Mouse (Mus musculus) heart, embryonic 15.5 days (tissue): ENCODE data around the gene Dhdh. TPM values are rescaled to one million over a fixed set of nuclear protein-coding genes. Genes with fewer than 3 reads are reported as not detected.
A peak's percentile ranks its signal among the peaks of the same experiment; 100 is the strongest.
"Not testable (repeated sequence)": the region's sequence is repeated elsewhere in the genome, so short reads cannot be mapped to it uniquely, and the experiment has no call there.

ENCODE experiments used
- ATAC-seq: fragments of 200-750 bp; cut with Nextera tagmentation; replicated peaks from 2 replicates; pipeline ENCODE4 v1.8.0; 2017; ENCODE audit warnings: low read depth, moderate TSS enrichment; ENCODE audit not compliant: insufficient number of reproducible peaks, insufficient read depth, low FRiP score
- H3K27ac ChIP-seq: fragments of 300-500 bp; sonication (generic); 2 replicates; pipeline ENCODE4 v1.5.1; 2015; ENCODE audit warnings: mild to moderate bottlenecking, inconsistent platforms
- H3K27me3 ChIP-seq: fragments of 300-500 bp; sonication (generic); 2 replicates; pipeline ENCODE4 v1.6.1; 2015; ENCODE audit warnings: inconsistent platforms
- H3K36me3 ChIP-seq: fragments of 300-500 bp; sonication (generic); 2 replicates; pipeline ENCODE4 v1.6.1; 2015; ENCODE audit warnings: mild to moderate bottlenecking, inconsistent platforms
- H3K4me1 ChIP-seq: fragments of 300-500 bp; sonication (generic); replicated peaks from 2 replicates; pipeline ENCODE4 v1.6.1; 2015; ENCODE audit warnings: inconsistent platforms
- H3K4me2 ChIP-seq: fragments of 300-500 bp; sonication (generic); 2 replicates; pipeline ENCODE4 v1.6.1; 2015; ENCODE audit warnings: inconsistent platforms, mild to moderate bottlenecking, moderate library complexity
- H3K4me3 ChIP-seq: fragments of 300-500 bp; sonication (generic); 2 replicates; pipeline ENCODE4 v1.5.1; 2015; ENCODE audit warnings: mild to moderate bottlenecking, inconsistent platforms
- H3K9ac ChIP-seq: fragments of 300-500 bp; sonication (generic); 2 replicates; pipeline ENCODE4 v1.6.1; 2015; ENCODE audit warnings: mild to moderate bottlenecking, inconsistent platforms
- H3K9me3 ChIP-seq: fragments of 300-500 bp; sonication (generic); replicated peaks from 2 replicates; pipeline ENCODE4 v1.6.1; 2016; ENCODE audit warnings: inconsistent platforms
- WGBS: fragments of 180-500 bp; shearing (Covaris S2); methylation state at CpG from one replicate; pipeline ENCODE4 v1.1.7; 2015; ENCODE audit warnings: mixed read lengths; 5-methylcytosine and 5-hydroxymethylcytosine counted together
- polyA plus RNA-seq: library from polyadenylated mRNA; unstranded; fragments of >200 nt; fragmentation: Nextera tagmentation; extraction: Ambion mirVana; gene quantifications from 2 replicates; pipeline ENCODE4 v1.2.1, GENCODE M21; 2015

Gene Dhdh
- polyA plus RNA-seq, 1 experiment from 2014 or later: 4.1 TPM

DNA sequence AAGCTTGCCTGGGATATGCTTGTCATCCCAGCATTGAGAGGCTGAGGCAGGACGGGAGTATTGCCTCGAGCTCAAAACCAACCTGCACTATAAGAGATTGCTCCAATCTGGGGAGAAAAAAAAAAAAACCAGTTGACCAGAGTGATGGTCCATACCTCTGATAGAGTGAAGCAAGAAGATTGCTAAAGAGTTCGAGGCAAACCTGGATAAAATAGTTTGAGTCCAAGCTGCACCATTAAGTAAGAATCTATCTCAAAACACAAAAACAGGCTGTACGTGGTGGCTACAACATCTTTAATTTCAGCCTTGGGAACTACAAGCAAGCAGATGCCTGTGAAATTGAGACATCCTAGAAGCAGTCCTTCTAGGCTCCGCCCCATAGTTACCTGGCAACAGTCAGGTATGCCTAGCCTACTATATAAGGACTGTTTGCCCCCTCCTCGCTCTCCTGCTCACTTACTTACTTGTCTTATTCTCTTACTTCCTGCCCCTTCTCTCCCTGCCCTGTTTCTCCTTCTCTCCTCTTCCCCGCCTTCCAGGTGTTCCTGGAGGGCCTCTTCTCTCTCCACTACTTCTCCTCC lies 21.4 kb downstream of the Dhdh start:
- H3K27ac ChIP-seq: no peak overlapping the region; the same call in 1 of the 2 replicates
- no peaks in the 10 kb centered on the region for H3K27me3 ChIP-seq
- no peaks in the 10 kb centered on the region for H3K9me3 ChIP-seq
- peak overlapping the region; percentile 91 for H3K4me3 ChIP-seq
- H3K4me1 ChIP-seq: peaks cover 19% of the 10 kb centered on the region
- peaks cover 28% of the 10 kb centered on the region for H3K36me3 ChIP-seq
- H3K4me2 ChIP-seq: peak overlapping the region; percentile 87
- peak overlapping the region; percentile 47 for H3K9ac ChIP-seq
- 34% methylated on average over 7 of the region's 7 CpGs for WGBS
- ATAC-seq: no peak

DNA sequence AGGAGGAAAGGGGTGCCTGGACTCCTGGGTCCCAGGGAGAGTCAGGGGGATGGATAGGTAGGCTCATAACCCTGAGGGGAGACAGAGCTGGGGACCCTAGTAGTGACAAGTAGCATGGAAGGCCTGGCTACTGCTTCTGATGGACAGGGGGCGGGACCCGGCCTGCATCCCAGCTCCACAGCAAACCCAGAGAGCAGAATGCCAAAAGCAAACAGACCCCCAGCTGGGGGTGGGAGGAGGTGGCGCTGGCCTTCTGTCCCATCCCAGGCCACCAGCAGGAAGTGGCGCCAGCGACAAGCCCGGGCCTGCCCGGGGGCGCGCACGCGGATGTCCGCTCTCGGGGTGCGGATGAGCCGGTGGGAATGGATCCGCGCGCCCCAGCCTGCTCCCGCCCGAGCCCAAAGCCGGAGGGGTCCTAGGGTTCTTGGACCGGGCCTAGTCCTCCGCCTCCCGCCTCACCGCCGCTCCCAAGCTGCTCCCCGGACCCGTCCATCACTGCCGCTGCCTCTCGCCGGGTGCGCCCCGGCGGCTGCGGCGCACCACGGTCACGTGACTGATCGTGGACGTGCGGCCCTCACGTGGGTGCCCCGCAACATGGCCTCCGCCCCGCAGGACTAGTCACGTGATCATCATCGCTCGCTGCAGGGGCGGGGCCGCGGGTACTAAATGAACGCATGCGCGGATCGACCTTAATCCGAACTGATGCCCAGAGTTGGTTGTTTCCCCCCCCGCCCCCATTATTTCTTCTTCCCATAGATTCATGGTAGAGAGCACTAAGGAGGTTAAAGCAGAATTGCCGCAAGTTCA lies 22.1 kb downstream of the Dhdh start, which contains the start of gene Bax:
TSS of gene Bax (minus strand) at position 616 of the 807 bp plus-strand sequence.
- ATAC-seq: peak; percentile 80
- Histone ChIP-seq H3K27me3 (no peaks in the 10 kb centered on the region), H3K9ac (peak within 1 kb of the TSS; percentile 86), H3K4me2 (peak within 1 kb of the TSS; percentile 87), H3K4me3 (peak within 1 kb of the TSS; percentile 91), H3K27ac (peak within 1 kb of the TSS; percentile 74), H3K9me3 (no peaks in the 10 kb centered on the region), H3K36me3 (peaks cover 33% of the 10 kb centered on the region), H3K4me1 (peaks cover 22% of the 10 kb centered on the region)
- WGBS: under 1% methylated on average over 56 of the region's 58 CpGs

DNA sequence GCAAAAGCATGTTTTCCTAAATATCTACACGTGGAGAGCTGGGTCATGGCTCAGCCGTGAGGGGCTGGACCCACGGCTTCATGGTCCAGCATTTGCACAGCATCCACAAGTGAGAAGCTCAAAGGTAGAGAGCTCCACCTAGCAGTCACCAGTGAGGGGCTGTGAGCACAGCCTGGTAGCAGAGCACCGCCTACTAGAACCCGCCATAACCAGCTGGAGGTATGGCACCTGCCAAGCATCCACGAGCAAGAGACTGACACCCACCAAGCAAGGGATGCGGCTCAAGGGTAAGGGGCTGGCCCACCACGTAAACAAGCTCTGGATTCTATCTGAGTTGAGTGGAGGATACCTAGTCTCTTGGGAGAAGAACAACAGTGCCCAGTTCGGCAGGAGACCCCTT lies 23.1 kb downstream of the Dhdh start:
- peaks cover 30% of the 10 kb centered on the region for H3K4me1 ChIP-seq
- no peak overlapping the region for H3K27ac ChIP-seq
- ATAC-seq: no peak
- WGBS: 77% methylated on average over 9 of the region's 9 CpGs
- H3K4me3 ChIP-seq: peak overlapping the region; percentile 91
- H3K9me3 ChIP-seq: no peaks in the 10 kb centered on the region
- no peaks in the 10 kb centered on the region for H3K27me3 ChIP-seq
- H3K4me2 ChIP-seq: peak overlapping the region; percentile 87
- peak overlapping the region; percentile 86; the same call in 1 of the 2 replicates for H3K9ac ChIP-seq
- H3K36me3 ChIP-seq: peaks cover 33% of the 10 kb centered on the region

DNA sequence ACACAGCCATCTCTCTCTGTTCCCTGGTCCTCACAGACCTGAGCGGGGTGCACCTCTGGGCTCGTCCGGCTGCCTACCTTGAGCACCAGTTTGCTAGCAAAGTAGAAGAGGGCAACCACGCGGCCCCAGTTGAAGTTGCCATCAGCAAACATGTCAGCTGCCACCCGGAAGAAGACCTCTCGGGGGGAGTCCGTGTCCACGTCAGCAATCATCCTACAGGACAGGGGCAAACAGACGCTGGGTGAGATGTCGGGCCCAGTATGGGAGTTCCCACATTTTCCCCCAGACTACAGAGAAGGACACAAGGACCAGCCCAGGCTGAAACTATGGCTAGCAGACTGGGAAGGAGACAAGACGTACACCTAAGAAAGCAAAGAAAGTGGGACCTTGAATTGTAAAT lies 23.5 kb downstream of the Dhdh start:
- H3K4me3 ChIP-seq: peak overlapping the region; percentile 91
- no peak overlapping the region for H3K27ac ChIP-seq
- peaks cover 35% of the 10 kb centered on the region for H3K4me1 ChIP-seq
- no peak overlapping the region for H3K9ac ChIP-seq
- WGBS: 92% methylated on average over 12 of the region's 12 CpGs
- H3K4me2 ChIP-seq: peak overlapping the region; percentile 87
- peaks cover 33% of the 10 kb centered on the region for H3K36me3 ChIP-seq
- no peaks in the 10 kb centered on the region for H3K27me3 ChIP-seq
- no peaks in the 10 kb centered on the region for H3K9me3 ChIP-seq
- no peak for ATAC-seq

DNA sequence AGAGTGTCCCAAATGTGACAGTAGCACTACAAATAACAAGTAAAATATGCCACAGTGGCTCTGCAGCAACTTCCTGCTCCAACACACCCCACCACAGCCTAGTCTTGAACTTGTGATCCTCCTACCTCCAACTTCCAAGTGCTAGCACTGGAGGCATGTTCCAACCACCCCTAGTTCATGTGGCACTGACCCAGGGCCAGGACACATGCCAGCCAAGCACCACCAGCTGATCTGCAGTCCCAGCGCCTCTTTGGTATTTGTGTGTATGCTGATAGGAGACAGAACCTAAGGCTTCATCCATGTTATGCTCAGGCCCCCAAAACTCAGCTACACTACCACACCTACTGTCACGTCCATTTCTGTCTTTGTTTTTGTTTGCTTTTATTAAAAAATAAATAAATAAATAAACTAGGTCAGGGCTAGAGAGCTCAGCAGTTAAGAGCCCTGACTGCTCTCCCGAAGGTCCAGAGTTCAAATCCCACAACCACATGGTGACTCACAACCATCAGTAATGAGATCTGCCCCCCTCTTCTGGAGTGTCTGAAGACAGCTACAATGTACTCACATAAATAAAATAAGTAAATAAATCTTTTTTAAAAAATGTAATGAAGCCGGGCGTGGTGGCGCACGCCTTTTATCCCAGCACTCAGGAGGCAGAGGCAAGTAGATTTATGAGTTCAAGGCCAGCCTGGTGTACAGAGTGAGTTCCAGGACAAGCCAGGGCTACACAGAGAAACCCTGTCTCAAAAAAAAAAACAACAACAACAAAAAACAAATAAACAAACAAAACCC lies 24.4 kb downstream of the Dhdh start:
- Histone ChIP-seq H3K9me3 (no peaks in the 10 kb centered on the region), H3K4me2 (no peak overlapping the region), H3K27me3 (no peaks in the 10 kb centered on the region), H3K36me3 (peaks cover 33% of the 10 kb centered on the region), H3K4me3 (no peak overlapping the region), H3K27ac (no peak overlapping the region), H3K9ac (no peak overlapping the region), H3K4me1 (peaks cover 37% of the 10 kb centered on the region)
- no peak for ATAC-seq
- WGBS: 94% methylated on average over 7 of the region's 7 CpGs

DNA sequence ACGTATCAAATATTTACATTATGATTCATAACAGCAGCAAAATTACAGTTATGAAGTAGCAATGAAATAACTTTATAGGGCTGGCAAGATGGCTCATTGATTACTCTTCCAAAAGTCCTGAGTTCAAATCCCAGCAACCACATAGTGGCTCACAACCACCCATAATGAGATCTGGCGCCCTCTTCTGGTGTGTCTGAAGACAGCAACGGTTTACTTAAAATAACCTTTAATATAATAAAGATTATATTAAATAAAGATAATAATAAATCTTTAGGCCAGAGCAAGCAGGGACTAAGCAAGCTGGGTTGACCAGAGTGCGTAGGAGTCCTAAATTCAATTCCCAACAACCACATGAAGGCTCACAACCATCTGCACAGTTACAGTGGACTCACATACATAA lies 25.7 kb downstream of the Dhdh start:
- H3K4me1 ChIP-seq: peaks cover 43% of the 10 kb centered on the region
- H3K36me3 ChIP-seq: peaks cover 37% of the 10 kb centered on the region
- not testable (repeated sequence) for ATAC-seq, H3K9ac ChIP-seq, H3K27me3 ChIP-seq, H3K4me3 ChIP-seq, H3K9me3 ChIP-seq, H3K27ac ChIP-seq, H3K4me2 ChIP-seq
- 78% methylated on average over 4 of the region's 4 CpGs for WGBS

GRCm38 (mm10) chr7:45462325-45462724 lies 26.3 kb downstream of the Dhdh start:
- H3K9ac ChIP-seq: no peak overlapping the region
- H3K27ac ChIP-seq: no peak overlapping the region
- H3K9me3 ChIP-seq: no peaks in the 10 kb centered on the region
- no peaks in the 10 kb centered on the region for H3K27me3 ChIP-seq
- no peak overlapping the region for H3K4me3 ChIP-seq
- peaks cover 43% of the 10 kb centered on the region for H3K36me3 ChIP-seq
- 82% methylated on average over 4 of the region's 4 CpGs for WGBS
- no peak overlapping the region for H3K4me2 ChIP-seq
- H3K4me1 ChIP-seq: peaks cover 48% of the 10 kb centered on the region
- no peak for ATAC-seq

- Histone ChIP-seq H3K27me3 (no peaks in the 10 kb centered on the region), H3K4me3 (no peak overlapping the region), H3K9ac (no peak overlapping the region), H3K27ac (peak overlapping the region; percentile 67), H3K4me2 (no peak overlapping the region), H3K36me3 (peaks cover 45% of the 10 kb centered on the region), H3K9me3 (no peaks in the 10 kb centered on the region), H3K4me1 (peaks cover 48% of the 10 kb centered on the region)
- ATAC-seq: no peak
- 89% methylated on average over 4 of the region's 4 CpGs for WGBS
Observed at GRCm38 (mm10) chr7:45461781-45462180, 26.8 kb downstream of the Dhdh start.

GRCm38 (mm10) chr7:45461326-45461725 lies 27.3 kb downstream of the Dhdh start:
- Histone ChIP-seq H3K4me2 (peak overlapping the region; percentile 76; the same call in 1 of the 2 replicates), H3K9ac (no peak overlapping the region), H3K4me1 (peaks cover 52% of the 10 kb centered on the region), H3K4me3 (no peak overlapping the region; the same call in 1 of the 2 replicates), H3K36me3 (peaks cover 45% of the 10 kb centered on the region), H3K27me3 (no peaks in the 10 kb centered on the region), H3K9me3 (no peaks in the 10 kb centered on the region), H3K27ac (peak overlapping the region; percentile 79)
- no peak for ATAC-seq
- 60% methylated on average over 5 of the region's 5 CpGs for WGBS

DNA sequence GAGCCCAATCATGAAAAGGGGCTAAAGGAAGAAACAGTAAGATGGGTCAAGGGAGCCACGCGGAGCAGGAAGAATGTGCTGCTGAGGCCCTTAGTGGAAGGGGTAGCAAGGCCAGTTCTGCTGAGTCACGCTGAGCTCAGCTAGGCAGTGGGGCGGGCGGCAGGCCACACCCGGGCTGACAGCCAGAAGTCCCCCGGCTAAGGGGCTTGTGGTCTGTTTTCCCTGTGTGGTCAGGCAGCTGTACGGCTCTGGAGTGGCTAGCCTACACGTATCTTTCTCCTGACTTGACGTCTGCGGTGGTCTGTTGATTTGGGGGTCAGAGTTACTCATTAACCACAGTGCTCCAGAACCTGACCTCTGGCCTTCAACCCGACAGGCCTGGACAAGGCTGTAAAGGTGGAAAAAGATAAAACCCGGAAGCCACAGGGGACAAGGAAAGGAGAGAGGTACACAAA lies 27.7 kb downstream of the Dhdh start:
- Histone ChIP-seq H3K4me3 (peak overlapping the region; percentile 72; the same call in 1 of the 2 replicates), H3K4me1 (peaks cover 52% of the 10 kb centered on the region), H3K9ac (no peak overlapping the region), H3K36me3 (peaks cover 45% of the 10 kb centered on the region), H3K27me3 (no peaks in the 10 kb centered on the region), H3K4me2 (peak overlapping the region; percentile 76), H3K27ac (peak overlapping the region; percentile 79), H3K9me3 (no peaks in the 10 kb centered on the region)
- WGBS: 9% methylated on average over 13 of the region's 13 CpGs
- no peak; the same call in 1 of the 2 replicates for ATAC-seq

DNA sequence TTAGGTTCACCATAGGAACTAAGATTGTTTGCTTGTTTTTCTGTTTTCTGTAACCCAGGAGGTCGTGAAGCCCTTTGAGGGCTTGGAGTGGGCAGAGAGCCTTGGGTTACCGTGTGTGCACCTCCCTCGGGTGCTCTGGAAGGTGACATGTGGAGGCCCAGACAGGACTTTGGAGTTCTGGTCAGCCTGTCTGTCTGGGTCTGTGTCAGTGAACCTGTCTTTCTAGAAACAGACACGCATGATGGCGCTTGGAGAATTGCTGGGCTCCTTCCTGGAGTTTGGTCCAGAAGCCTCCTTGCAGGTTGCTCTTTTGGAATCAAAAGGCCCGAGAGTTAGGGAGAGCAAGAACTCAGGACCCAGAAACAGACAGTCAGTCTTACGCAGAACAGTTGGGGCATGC lies 28.2 kb downstream of the Dhdh start:
- no peaks in the 10 kb centered on the region for H3K27me3 ChIP-seq
- H3K4me2 ChIP-seq: peak overlapping the region; percentile 76
- WGBS: 63% methylated on average over 7 of the region's 7 CpGs
- peak overlapping the region; percentile 72 for H3K4me3 ChIP-seq
- peaks cover 47% of the 10 kb centered on the region for H3K4me1 ChIP-seq
- H3K36me3 ChIP-seq: peaks cover 48% of the 10 kb centered on the region
- peak overlapping the region; percentile 79 for H3K27ac ChIP-seq
- no peaks in the 10 kb centered on the region for H3K9me3 ChIP-seq
- peak overlapping the region; percentile 24; the same call in 1 of the 2 replicates for H3K9ac ChIP-seq
- no peak for ATAC-seq
